Mouse (Mus musculus): ENCODE results near the gene Ggta1.

- TF ChIP-seq EP300 (IDR thresholded peaks at IDR 0.05; ENCODE audit: low read depth) (no peak), CTCF (IDR thresholded peaks at IDR 0.05; ENCODE audit: low read depth) (no peak)
Measured at GRCm38 (mm10) chr2:35442079-35442478, 21.0 kb downstream of the Ggta1 start.

Data from heart, postnatal 0 days (tissue).